Mouse (Mus musculus): Measurements from ENCODE around the gene Mvp. TPM values are rescaled to one million over a fixed set of nuclear protein-coding genes. Genes with fewer than 3 reads are reported as not detected.

The Mvp gene
- polyA plus RNA-seq, 1 experiment from 2014 or later, result 3.1 TPM

DNA sequence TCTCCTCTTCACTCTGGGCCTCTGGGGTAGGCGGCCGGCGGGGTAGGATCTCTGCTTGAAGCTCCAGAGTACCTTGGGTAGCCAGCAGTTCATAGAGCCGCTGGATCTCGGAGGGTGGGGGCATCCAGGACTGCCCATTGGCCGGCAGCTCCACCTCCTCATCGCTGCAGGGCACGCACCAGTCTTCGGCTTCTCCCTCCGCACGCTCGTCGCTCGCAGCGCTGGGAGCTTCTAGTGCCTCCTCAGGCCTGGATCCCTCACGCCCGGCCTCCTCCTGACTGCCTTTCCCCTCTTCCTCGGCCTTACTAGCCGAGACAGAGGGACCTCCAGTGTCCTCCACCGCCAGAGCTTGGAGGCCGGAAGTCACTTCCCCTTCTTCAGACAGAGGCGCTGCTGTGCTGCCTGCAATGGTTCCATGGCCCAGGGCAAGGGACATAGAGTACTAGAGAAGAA, 2.1 kb upstream of the Mvp start:
- Histone ChIP-seq H3K9ac (replicated peaks; ENCODE audit: low read length) (peak overlapping the region; percentile 74), H3K36me3 (ENCODE audit: control insufficient read depth, insufficient read depth, low read length) (peaks cover 27% of the 10 kb centered on the region), H3K9me3 (ENCODE audit: control insufficient read depth, low read length) (no peaks in the 10 kb centered on the region), H3K4me3 (replicated peaks; ENCODE audit: low read depth, low read length) (peak overlapping the region; percentile 51), H3K27me3 (ENCODE audit: control insufficient read depth, insufficient read depth, low read length) (no peaks in the 10 kb centered on the region), H3K4me1 (ENCODE audit: control insufficient read depth, insufficient read depth, low read length) (peaks cover 37% of the 10 kb centered on the region), H3K27ac (replicated peaks; ENCODE audit: low read depth, low read length) (peak overlapping the region; percentile 90), H3K4me2 (ENCODE audit: low read length) (peak overlapping the region; percentile 85)
- under 1% methylated on average over 22 of the region's 22 CpGs for WGBS
- DNase-seq (no peak), ATAC-seq (ENCODE audit: low FRiP score, low TSS enrichment) (peak; percentile 29)

DNA sequence TGATC, 1.9 kb upstream of the Mvp start, which contains the start of gene Pagr1b:
TSS of gene Pagr1b (minus strand) at position 4 of the 5 bp plus-strand sequence.
- H3K9ac ChIP-seq (replicated peaks; ENCODE audit: low read length), result peak within 1 kb of the TSS; percentile 74
- H3K27ac ChIP-seq (replicated peaks; ENCODE audit: low read depth, low read length), result peak within 1 kb of the TSS; percentile 90
- peaks cover 35% of the 10 kb centered on the region for H3K4me1 ChIP-seq (ENCODE audit: control insufficient read depth, insufficient read depth, low read length)
- H3K4me2 ChIP-seq (ENCODE audit: low read length), result peak within 1 kb of the TSS; percentile 85
- no peaks in the 10 kb centered on the region for H3K27me3 ChIP-seq (ENCODE audit: control insufficient read depth, insufficient read depth, low read length)
- H3K9me3 ChIP-seq (ENCODE audit: control insufficient read depth, low read length), result no peaks in the 10 kb centered on the region
- H3K36me3 ChIP-seq (ENCODE audit: control insufficient read depth, insufficient read depth, low read length), result peaks cover 27% of the 10 kb centered on the region
- ATAC-seq (ENCODE audit: low FRiP score, low TSS enrichment) (no peak), DNase-seq (no peak)
- H3K4me3 ChIP-seq (replicated peaks; ENCODE audit: low read depth, low read length), result peak within 1 kb of the TSS; percentile 51

DNA sequence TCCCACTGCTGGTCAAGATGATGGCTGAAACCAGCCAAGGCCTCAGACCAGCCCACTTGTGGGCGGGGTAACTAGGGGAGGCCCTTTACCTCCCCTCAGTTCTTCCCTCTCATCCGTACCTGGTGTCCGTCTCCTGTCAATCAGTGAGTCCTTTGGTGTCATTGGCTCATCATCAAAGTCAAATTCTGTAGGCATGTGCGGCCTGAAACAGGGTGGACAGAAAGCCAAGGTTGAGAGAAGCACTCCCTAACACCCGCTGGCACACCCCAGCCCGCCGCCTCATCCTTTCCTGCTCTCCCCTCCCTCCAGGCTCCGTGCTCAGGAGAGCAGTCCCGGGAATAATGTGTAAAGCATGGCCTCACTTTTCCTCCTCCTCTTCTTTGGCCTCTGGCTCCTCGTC, 1.7 kb upstream of the Mvp start:
- Histone ChIP-seq H3K4me1 (ENCODE audit: control insufficient read depth, insufficient read depth, low read length) (peaks cover 33% of the 10 kb centered on the region), H3K36me3 (ENCODE audit: control insufficient read depth, insufficient read depth, low read length) (peaks cover 27% of the 10 kb centered on the region), H3K9me3 (ENCODE audit: control insufficient read depth, low read length) (no peaks in the 10 kb centered on the region), H3K4me2 (ENCODE audit: low read length) (peak overlapping the region; percentile 85), H3K27ac (replicated peaks; ENCODE audit: low read depth, low read length) (peak overlapping the region; percentile 90), H3K4me3 (replicated peaks; ENCODE audit: low read depth, low read length) (peak overlapping the region; percentile 51), H3K9ac (replicated peaks; ENCODE audit: low read length) (peak overlapping the region; percentile 74), H3K27me3 (ENCODE audit: control insufficient read depth, insufficient read depth, low read length) (no peaks in the 10 kb centered on the region)
- WGBS, result 2% methylated on average over 10 of the region's 10 CpGs
- peak; percentile 15; the same call in 1 of the 2 replicates for ATAC-seq (ENCODE audit: low FRiP score, low TSS enrichment)
- peak; percentile 36 for DNase-seq

DNA sequence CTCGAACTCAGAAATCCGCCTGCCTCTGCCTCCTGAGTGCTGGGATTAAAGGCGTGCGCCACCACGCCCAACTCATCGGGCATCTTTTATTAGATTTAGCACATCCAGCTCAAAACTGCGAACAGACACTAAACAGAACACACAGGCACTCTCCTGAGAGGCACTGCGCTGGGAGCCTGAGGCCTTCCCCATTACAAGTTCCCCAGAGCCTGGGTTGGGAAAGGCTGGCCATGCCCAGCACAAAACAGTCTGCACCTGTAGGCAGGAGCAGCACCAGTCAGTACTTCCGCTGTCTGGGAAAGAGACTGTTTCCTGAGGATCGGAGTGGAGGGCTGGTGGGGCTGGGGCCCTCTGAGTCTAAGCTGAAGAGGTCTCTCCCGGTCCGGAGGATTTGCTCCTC, 572 bp upstream of the Mvp start:
- Histone ChIP-seq H3K36me3 (ENCODE audit: control insufficient read depth, insufficient read depth, low read length) (peaks cover 27% of the 10 kb centered on the region), H3K4me2 (ENCODE audit: low read length) (no peak overlapping the region), H3K9ac (replicated peaks; ENCODE audit: low read length) (no peak overlapping the region; the same call in 1 of the 2 replicates), H3K4me1 (ENCODE audit: control insufficient read depth, insufficient read depth, low read length) (peaks cover 26% of the 10 kb centered on the region), H3K27me3 (ENCODE audit: control insufficient read depth, insufficient read depth, low read length) (no peaks in the 10 kb centered on the region), H3K4me3 (replicated peaks; ENCODE audit: low read depth, low read length) (no peak overlapping the region), H3K27ac (replicated peaks; ENCODE audit: low read depth, low read length) (no peak overlapping the region), H3K9me3 (ENCODE audit: control insufficient read depth, low read length) (no peaks in the 10 kb centered on the region)
- WGBS, result 97% methylated on average over 12 of the region's 12 CpGs
- ATAC-seq (ENCODE audit: low FRiP score, low TSS enrichment), result no peak
- no peak for DNase-seq

DNA sequence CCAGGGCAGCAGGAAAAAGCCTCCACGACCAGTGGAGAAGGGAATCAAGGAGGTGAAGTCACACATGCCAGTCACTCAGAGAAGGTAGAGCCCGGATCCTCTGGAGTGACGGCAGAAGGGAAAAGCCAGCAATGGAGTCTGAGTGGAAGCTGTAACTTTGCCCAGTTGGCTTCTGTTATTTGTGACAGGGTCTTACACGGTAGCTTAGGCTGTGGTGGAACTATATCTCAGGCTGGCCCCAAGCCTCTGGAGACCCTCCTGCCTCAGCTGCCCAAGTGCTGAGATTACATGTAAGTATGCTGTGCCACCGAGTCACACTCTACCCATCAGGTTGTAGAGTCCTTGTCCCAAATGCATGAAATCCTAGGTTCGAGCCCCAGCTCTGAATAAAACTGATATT, 1.0 kb downstream of the Mvp start:
- H3K4me3 ChIP-seq (replicated peaks; ENCODE audit: low read depth, low read length), result no peak overlapping the region
- 94% methylated on average over 6 of the region's 6 CpGs for WGBS
- H3K27ac ChIP-seq (replicated peaks; ENCODE audit: low read depth, low read length), result no peak overlapping the region
- H3K36me3 ChIP-seq (ENCODE audit: control insufficient read depth, insufficient read depth, low read length), result peaks cover 27% of the 10 kb centered on the region
- H3K4me1 ChIP-seq (ENCODE audit: control insufficient read depth, insufficient read depth, low read length), result peaks cover 15% of the 10 kb centered on the region
- no peak overlapping the region for H3K9ac ChIP-seq (replicated peaks; ENCODE audit: low read length)
- H3K9me3 ChIP-seq (ENCODE audit: control insufficient read depth, low read length), result no peaks in the 10 kb centered on the region
- no peak for DNase-seq
- no peak overlapping the region for H3K4me2 ChIP-seq (ENCODE audit: low read length)
- ATAC-seq (ENCODE audit: low FRiP score, low TSS enrichment), result no peak
- H3K27me3 ChIP-seq (ENCODE audit: control insufficient read depth, insufficient read depth, low read length), result no peaks in the 10 kb centered on the region

DNA sequence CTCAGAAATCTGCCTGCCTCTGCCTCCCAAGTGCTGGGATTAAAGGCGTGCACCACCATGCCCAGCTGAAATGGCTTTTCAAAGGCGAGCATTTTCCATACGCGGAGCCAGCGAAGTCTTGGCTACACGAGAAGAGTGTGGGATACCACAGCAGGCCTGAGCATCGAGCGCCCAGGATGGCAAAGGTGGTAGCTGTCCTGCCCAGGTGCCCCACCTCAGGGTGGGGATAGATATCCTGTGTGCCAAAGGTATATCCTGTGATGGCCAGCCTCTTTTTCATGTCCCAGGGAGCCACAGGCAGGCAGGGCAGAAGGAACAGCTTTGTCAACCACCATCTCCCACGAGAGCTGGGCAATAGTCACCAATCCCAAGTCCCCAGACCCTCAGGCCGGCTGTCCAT, 1.6 kb downstream of the Mvp start:
- H3K9ac ChIP-seq (replicated peaks; ENCODE audit: low read length), result no peak overlapping the region
- H3K4me2 ChIP-seq (ENCODE audit: low read length), result no peak overlapping the region
- DNase-seq, result no peak
- no peak overlapping the region for H3K27ac ChIP-seq (replicated peaks; ENCODE audit: low read depth, low read length)
- WGBS, result 93% methylated on average over 10 of the region's 10 CpGs
- peaks cover 14% of the 10 kb centered on the region for H3K4me1 ChIP-seq (ENCODE audit: control insufficient read depth, insufficient read depth, low read length)
- H3K9me3 ChIP-seq (ENCODE audit: control insufficient read depth, low read length), result no peaks in the 10 kb centered on the region
- ATAC-seq (ENCODE audit: low FRiP score, low TSS enrichment), result no peak
- no peaks in the 10 kb centered on the region for H3K27me3 ChIP-seq (ENCODE audit: control insufficient read depth, insufficient read depth, low read length)
- no peak overlapping the region for H3K4me3 ChIP-seq (replicated peaks; ENCODE audit: low read depth, low read length)
- peaks cover 27% of the 10 kb centered on the region for H3K36me3 ChIP-seq (ENCODE audit: control insufficient read depth, insufficient read depth, low read length)

DNA sequence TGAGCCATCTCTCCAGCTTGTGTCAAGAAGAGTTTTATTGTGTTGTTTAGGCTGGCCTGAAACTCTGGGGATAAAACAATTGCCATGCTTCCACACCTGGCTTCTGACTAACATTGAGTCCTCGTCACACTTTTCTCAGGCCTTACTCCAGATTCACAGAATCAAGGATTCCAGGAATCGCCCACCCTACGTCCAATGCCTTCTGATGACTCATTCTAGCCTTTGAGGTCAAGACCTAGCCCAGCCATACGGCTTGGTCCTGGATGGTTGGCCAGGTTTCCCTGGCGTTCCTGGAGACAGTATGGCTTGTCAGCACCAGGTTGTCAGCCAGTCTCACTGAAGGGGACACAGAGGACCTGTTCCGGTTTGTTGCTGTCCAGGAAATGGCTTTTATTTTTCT, 2.0 kb downstream of the Mvp start:
- WGBS, result 92% methylated on average over 6 of the region's 6 CpGs
- no peak overlapping the region for H3K4me2 ChIP-seq (ENCODE audit: low read length)
- DNase-seq (no peak), ATAC-seq (ENCODE audit: low FRiP score, low TSS enrichment) (no peak)
- H3K4me3 ChIP-seq (replicated peaks; ENCODE audit: low read depth, low read length), result no peak overlapping the region
- H3K9me3 ChIP-seq (ENCODE audit: control insufficient read depth, low read length), result no peaks in the 10 kb centered on the region
- peaks cover 27% of the 10 kb centered on the region for H3K36me3 ChIP-seq (ENCODE audit: control insufficient read depth, insufficient read depth, low read length)
- no peak overlapping the region for H3K27ac ChIP-seq (replicated peaks; ENCODE audit: low read depth, low read length)
- H3K9ac ChIP-seq (replicated peaks; ENCODE audit: low read length), result no peak overlapping the region
- H3K27me3 ChIP-seq (ENCODE audit: control insufficient read depth, insufficient read depth, low read length), result no peaks in the 10 kb centered on the region
- peaks cover 10% of the 10 kb centered on the region for H3K4me1 ChIP-seq (ENCODE audit: control insufficient read depth, insufficient read depth, low read length)

DNA sequence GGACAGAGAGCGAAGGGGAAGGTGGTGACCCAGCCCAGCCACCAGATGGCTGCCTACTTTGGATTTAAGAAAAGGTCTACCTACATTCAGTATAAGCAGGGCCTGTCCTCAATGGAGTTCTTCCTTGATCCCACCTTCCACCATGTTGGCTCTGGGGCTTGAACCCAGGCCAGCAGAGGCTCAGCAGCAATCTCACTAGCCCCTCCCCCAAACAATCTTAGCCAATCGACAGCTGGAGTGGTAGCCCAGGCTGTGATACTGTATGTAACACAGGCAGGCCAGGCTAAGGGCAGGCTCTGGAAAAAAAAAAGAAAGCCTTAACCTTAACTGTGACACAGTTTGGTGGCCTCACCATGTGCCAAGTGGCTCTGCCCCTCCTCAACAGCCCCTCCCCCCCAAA, 2.7 kb downstream of the Mvp start:
- ATAC-seq (ENCODE audit: low FRiP score, low TSS enrichment) (no peak), DNase-seq (no peak)
- H3K4me2 ChIP-seq (ENCODE audit: low read length), result no peak overlapping the region
- no peak overlapping the region for H3K4me3 ChIP-seq (replicated peaks; ENCODE audit: low read depth, low read length)
- no peaks in the 10 kb centered on the region for H3K27me3 ChIP-seq (ENCODE audit: control insufficient read depth, insufficient read depth, low read length)
- H3K9ac ChIP-seq (replicated peaks; ENCODE audit: low read length), result no peak overlapping the region
- WGBS, result 67% methylated on average over 2 of the region's 2 CpGs
- peaks cover 27% of the 10 kb centered on the region for H3K36me3 ChIP-seq (ENCODE audit: control insufficient read depth, insufficient read depth, low read length)
- H3K4me1 ChIP-seq (ENCODE audit: control insufficient read depth, insufficient read depth, low read length), result peaks cover 10% of the 10 kb centered on the region
- H3K9me3 ChIP-seq (ENCODE audit: control insufficient read depth, low read length), result no peaks in the 10 kb centered on the region
- no peak overlapping the region for H3K27ac ChIP-seq (replicated peaks; ENCODE audit: low read depth, low read length)

DNA sequence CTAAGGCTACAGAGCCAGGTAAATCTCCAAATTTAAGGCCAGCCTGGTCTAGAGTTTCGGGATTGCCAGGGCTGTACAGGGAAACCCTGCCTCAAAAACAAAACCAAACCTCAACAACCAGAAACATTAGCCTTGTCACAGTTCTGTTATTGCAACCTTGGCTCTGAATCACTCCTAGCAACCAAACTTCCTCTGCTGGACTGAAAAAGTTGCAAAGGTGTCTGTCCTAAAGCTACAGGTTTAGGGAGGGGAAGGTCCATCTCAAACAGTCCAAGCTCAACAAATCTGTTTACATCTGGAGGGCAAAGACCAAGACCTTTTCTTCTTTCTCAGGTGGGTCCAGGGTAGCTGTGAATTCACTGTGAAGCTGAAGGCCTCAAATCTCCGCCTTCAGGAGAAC, 3.4 kb downstream of the Mvp start:
- Histone ChIP-seq H3K4me3 (replicated peaks; ENCODE audit: low read depth, low read length) (no peak overlapping the region), H3K4me1 (ENCODE audit: control insufficient read depth, insufficient read depth, low read length) (peaks cover 10% of the 10 kb centered on the region), H3K36me3 (ENCODE audit: control insufficient read depth, insufficient read depth, low read length) (peaks cover 27% of the 10 kb centered on the region), H3K4me2 (ENCODE audit: low read length) (no peak overlapping the region), H3K9ac (replicated peaks; ENCODE audit: low read length) (no peak overlapping the region), H3K9me3 (ENCODE audit: control insufficient read depth, low read length) (no peaks in the 10 kb centered on the region), H3K27ac (replicated peaks; ENCODE audit: low read depth, low read length) (no peak overlapping the region), H3K27me3 (ENCODE audit: control insufficient read depth, insufficient read depth, low read length) (no peaks in the 10 kb centered on the region)
- ATAC-seq (ENCODE audit: low FRiP score, low TSS enrichment) (no peak), DNase-seq (no peak)
- WGBS, result 92% methylated on average over 2 of the region's 2 CpGs

Measured in midbrain, embryonic 14.5 days (tissue).